Mouse (Mus musculus): Measurements from ENCODE around the gene Pdzph1. TPM values are rescaled to one million over a fixed set of nuclear protein-coding genes. Genes with fewer than 3 reads are reported as not detected.

Pdzph1 gene
- 0.19 TPM in 1 of 2 replicates, not detected in the other for polyA plus RNA-seq (2016; fragmentation: Nextera tagmentation; extraction: Ambion mirVana)

DNA sequence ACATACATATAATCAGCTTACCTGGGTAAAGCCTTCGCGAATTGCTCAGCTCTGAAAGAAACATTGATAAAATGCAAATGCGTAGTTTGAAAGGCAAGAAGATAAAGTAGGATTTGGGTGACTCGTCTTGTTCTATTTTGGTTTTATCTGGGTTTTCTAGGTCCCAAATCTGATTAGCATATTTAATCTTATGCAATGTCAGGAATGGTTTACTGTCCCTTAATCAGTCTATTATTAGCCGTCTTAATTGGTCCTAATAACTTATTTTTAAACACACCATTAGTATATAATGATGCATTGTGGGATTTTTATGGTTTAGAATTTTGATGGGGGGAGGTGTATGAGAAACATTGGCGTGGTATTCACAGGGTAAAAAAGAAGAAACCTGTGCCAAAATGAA is at the start of gene Pdzph1:
Gene Pdzph1 (minus strand): TSS at position 101 of the 400 bp plus-strand sequence.
- Histone ChIP-seq H3K27ac (no peak within 1 kb of the TSS), H3K27me3 (ENCODE audit: insufficient read depth, poor library complexity, severe bottlenecking) (no peaks in the 10 kb centered on the region), H3K9me3 (no peaks in the 10 kb centered on the region), H3K36me3 (no peaks in the 10 kb centered on the region), H3K4me1 (no peaks in the 10 kb centered on the region), H3K4me3 (no peak within 1 kb of the TSS)
- 78% methylated on average over 6 of the region's 6 CpGs for WGBS
- DNase-seq (ENCODE audit: low spot score) = no peak

DNA sequence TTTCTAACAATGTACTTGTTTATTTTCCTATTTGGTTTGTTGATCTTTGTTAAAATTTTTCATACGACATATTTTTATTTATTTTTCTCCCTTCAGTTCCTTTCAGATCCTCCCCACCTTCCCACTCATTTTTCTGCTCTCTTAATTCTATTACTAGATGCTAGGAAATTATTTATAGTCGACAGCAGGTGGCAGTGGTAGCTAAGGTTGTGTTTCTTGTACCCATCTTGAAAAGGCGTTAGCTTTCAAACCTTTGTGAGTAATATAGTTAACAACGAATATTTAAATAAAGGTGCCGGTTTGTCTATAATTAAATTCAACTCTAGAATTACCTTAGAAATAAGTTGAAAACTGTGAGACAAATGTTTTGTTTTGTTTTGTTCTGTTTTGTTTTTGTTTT is 48.6 kb upstream of the Pdzph1 start:
- H3K36me3 ChIP-seq = no peaks in the 10 kb centered on the region
- 54% methylated on average over 5 of the region's 5 CpGs for WGBS
- DNase-seq (ENCODE audit: low spot score) = no peak
- no peak overlapping the region for H3K4me3 ChIP-seq
- H3K27me3 ChIP-seq (ENCODE audit: insufficient read depth, poor library complexity, severe bottlenecking) = no peaks in the 10 kb centered on the region
- H3K4me1 ChIP-seq = no peaks in the 10 kb centered on the region
- no peaks in the 10 kb centered on the region for H3K9me3 ChIP-seq
- H3K27ac ChIP-seq = no peak overlapping the region

DNA sequence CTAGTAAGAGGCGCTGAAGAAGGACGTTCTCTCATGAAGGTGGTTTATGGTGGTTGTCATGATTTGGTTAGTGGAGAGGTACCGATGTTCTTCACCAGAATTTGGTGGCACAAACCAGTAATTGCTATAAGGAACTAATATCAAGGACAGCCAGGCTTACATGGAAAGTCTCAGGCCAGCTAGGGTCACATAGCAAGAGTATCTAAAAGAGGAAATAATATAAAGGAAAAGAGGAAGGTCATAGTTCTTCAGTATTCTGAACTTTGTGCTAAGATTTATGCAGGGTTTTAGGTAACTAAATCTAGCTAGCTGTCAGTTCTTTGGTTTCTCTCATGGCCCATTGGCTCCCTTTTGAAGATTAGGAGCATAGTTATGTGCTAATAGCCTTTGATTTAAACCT is 42.3 kb upstream of the Pdzph1 start:
- Histone ChIP-seq H3K27ac (no peak overlapping the region), H3K4me1 (no peaks in the 10 kb centered on the region), H3K4me3 (no peak overlapping the region), H3K36me3 (no peaks in the 10 kb centered on the region), H3K9me3 (no peaks in the 10 kb centered on the region), H3K27me3 (ENCODE audit: insufficient read depth, poor library complexity, severe bottlenecking) (no peaks in the 10 kb centered on the region)
- 87% methylated on average over 3 of the region's 3 CpGs for WGBS
- no peak for DNase-seq (ENCODE audit: low spot score)

DNA sequence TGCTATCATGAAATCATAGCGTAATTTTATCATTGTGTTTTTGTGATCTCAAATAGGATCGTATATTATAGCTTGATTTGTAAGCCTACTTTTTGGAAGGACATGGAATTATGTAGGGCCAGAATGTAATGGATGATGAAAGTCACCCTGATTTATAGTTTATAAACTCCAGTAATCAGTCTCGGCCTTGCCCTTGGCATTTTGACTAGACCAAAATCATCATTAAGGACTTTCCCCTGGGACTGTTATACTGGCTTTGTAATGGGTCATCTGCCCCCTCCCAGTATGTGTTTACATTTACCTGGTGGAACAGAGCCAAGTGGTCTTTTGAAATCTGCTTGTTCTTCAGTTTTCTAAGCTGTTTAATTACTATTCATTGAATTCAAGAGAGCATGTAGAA is 35.2 kb upstream of the Pdzph1 start:
- DNase-seq (ENCODE audit: low spot score) = no peak
- Histone ChIP-seq H3K36me3 (no peaks in the 10 kb centered on the region), H3K9me3 (no peaks in the 10 kb centered on the region), H3K4me1 (peaks cover 3% of the 10 kb centered on the region; the same call in 1 of the 2 replicates), H3K27ac (no peak overlapping the region), H3K4me3 (no peak overlapping the region), H3K27me3 (ENCODE audit: insufficient read depth, poor library complexity, severe bottlenecking) (no peaks in the 10 kb centered on the region)
- WGBS = 82% methylated on average over 3 of the region's 3 CpGs

DNA sequence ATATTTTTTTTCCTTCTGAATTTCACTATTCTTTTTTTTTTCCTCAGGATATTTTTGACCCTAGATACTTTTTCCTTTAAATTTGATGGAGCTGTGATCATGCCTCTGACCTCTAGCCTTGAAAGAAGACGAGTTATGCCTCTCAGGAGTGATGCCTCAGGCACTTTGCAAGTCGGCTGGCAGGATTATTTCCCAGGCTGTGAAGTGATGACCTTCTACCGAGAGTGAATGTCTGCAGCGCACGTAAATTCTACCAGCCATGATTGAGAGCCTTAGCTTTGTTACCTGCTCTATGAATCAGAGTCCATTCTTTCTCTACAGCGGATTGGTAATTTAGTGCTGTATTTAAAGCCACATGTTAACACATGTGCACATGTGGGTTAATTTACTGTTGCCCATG is 33.3 kb upstream of the Pdzph1 start:
- Histone ChIP-seq H3K9me3 (no peaks in the 10 kb centered on the region), H3K36me3 (no peaks in the 10 kb centered on the region), H3K4me3 (no peak overlapping the region), H3K27me3 (ENCODE audit: insufficient read depth, poor library complexity, severe bottlenecking) (no peaks in the 10 kb centered on the region), H3K27ac (no peak overlapping the region), H3K4me1 (peaks cover 3% of the 10 kb centered on the region; the same call in 1 of the 2 replicates)
- WGBS = 64% methylated on average over 6 of the region's 6 CpGs
- DNase-seq (ENCODE audit: low spot score) = no peak

DNA sequence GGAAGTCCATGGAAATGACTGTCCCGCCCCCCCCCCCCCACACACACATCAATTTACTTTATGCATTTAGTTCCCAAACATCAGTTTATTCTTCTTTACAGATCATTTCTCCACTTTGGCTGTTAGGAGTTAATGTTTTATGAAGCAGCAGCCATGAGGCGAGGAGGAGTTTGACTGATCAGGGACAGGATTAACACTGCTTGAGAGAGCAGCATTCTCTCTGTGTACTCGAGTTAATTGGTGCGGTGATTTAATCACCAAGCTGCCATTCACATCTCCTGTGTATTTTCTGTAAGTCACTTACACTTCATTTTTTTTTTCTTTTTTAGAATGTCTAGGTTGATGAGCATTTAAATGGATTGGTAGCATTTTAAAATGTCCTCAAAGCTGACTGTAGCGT is 32.8 kb upstream of the Pdzph1 start:
- Histone ChIP-seq H3K27me3 (ENCODE audit: insufficient read depth, poor library complexity, severe bottlenecking) (no peaks in the 10 kb centered on the region), H3K36me3 (no peaks in the 10 kb centered on the region), H3K9me3 (no peaks in the 10 kb centered on the region), H3K27ac (no peak overlapping the region), H3K4me3 (no peak overlapping the region), H3K4me1 (peaks cover 3% of the 10 kb centered on the region; the same call in 1 of the 2 replicates)
- DNase-seq (ENCODE audit: low spot score) = no peak
- WGBS = 68% methylated on average over 4 of the region's 5 CpGs

DNA sequence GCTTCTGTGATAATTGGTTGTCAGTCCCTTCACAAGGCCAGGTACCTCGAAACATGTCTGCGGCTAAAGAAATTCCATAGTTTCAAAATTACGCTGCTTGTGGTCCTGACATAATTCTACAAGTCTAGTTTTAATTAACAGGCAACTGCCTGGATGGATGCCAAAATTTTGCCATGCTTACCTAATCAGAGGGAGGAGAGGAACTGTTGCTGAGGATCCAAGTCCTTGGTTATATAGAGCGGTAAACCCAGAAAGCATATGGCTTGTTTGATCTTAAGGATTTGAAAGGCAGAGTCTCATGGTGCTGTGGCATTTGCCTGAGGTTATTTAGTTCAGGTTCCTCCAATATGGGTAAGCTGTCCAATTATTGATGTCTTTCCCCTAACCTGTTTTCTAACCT is 27.5 kb upstream of the Pdzph1 start:
- peaks cover 3% of the 10 kb centered on the region; the same call in 1 of the 2 replicates for H3K4me1 ChIP-seq
- 88% methylated on average over 4 of the region's 4 CpGs for WGBS
- no peak overlapping the region for H3K27ac ChIP-seq
- DNase-seq (ENCODE audit: low spot score) = no peak
- no peaks in the 10 kb centered on the region for H3K27me3 ChIP-seq (ENCODE audit: insufficient read depth, poor library complexity, severe bottlenecking)
- no peaks in the 10 kb centered on the region for H3K9me3 ChIP-seq
- H3K4me3 ChIP-seq = no peak overlapping the region
- H3K36me3 ChIP-seq = no peaks in the 10 kb centered on the region

DNA sequence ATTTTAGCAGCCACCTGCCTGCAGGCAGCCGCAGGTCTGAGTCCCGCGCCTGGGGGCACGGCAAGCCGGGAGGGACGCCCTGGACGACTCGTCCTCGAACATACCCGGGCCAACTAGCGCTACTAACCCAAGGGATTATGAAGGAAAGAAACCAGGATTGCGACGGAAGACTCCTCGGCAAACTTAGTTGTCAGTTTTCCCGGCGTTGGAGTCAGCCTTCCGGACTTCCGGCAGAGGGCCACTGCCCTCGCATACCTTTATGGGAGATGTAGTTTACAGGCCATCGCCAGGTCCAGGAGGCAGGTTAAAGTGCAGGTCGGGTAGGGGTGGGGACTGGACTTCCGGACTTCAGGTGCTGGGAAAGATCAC is 21.9 kb upstream of the Pdzph1 start, which contains the start of gene Nudt12:
Gene Nudt12 (minus strand): TSS at position 282 of the 369 bp plus-strand sequence.
- peak within 1 kb of the TSS; percentile 94 for H3K27ac ChIP-seq
- H3K36me3 ChIP-seq = no peaks in the 10 kb centered on the region
- H3K4me1 ChIP-seq = no peaks in the 10 kb centered on the region; the same call in 1 of the 2 replicates
- no peaks in the 10 kb centered on the region for H3K9me3 ChIP-seq
- no peaks in the 10 kb centered on the region for H3K27me3 ChIP-seq (ENCODE audit: insufficient read depth, poor library complexity, severe bottlenecking)
- under 1% methylated on average over 22 of the region's 22 CpGs for WGBS
- peak within 1 kb of the TSS; percentile 83 for H3K4me3 ChIP-seq
- peak; percentile 85 for DNase-seq (ENCODE audit: low spot score)

DNA sequence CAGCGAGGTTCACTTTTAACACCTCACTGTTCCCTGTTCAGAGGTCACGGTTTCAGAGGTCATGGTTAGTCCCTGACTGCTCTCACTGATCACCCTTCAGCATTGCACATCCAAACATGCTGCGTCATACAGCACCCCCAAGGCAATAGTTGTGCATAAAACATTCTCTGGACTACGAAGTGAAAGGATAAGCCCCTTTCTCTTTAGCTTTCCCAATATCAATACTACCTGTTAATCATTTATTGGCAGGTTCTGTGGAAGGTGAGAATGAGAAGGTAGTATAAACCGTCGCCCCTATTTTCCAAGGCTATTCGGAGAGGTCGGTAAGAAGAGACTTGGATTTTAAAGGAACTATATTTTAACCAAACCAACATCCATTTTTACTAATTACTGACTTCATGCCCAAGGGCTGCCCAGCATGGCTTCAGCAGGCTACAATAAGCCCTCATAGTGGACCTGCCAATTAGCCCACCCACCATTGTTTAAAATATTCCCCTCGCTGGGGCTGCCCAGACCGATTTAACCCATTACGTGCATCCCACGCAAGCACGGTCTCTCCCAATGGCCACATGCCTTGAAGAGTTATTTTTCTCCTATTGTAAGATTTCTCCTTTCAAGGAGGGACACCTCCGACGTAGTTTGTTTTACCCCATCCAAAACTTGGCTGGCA is 21.4 kb upstream of the Pdzph1 start:
- H3K36me3 ChIP-seq = no peaks in the 10 kb centered on the region
- 14% methylated on average over 15 of the region's 15 CpGs for whole genome bisulfite sequencing
- DNase-seq (ENCODE audit: low spot score) = no peak
- H3K27me3 ChIP-seq (ENCODE audit: insufficient read depth, poor library complexity, severe bottlenecking) = no peaks in the 10 kb centered on the region
- H3K9me3 ChIP-seq = no peaks in the 10 kb centered on the region
- no peaks in the 10 kb centered on the region; the same call in 1 of the 2 replicates for H3K4me1 ChIP-seq
- H3K4me3 ChIP-seq = peak overlapping the region; percentile 83
- H3K27ac ChIP-seq = peak overlapping the region; percentile 94

DNA sequence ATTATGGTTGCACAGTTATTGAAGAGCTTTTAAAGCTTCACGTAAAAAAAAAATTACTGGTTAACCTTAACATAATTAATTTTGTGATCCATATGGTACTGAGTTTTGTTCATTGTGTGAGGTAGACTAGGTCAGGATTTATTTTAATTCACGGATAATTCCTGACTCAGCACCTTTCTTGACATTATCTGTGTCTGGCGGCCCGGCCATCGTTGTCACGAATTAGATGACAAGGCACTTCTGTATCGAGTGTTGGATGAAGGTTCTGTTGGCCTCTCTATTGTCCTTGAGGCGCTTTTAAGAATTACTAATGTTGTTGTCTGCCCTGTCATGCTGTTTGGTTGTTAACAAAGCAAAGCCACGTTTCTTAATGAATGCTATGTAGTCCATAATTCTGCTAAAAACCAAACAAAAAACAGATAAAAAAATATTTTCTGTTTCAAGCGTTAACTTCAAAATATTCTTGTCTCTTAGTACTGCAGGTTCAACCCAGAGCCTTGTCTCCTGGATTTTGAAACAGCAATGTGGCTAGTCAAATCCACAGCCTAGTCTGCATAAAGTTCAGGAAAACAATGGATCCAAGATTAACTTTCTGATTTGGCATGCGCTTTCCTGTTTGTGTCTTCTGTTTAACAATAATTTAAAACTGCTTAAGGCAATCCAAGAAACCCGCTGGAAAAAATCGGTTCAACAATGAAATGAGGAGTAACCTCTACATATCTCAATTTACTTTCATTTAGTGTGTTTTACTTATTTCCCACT is 20.6 kb upstream of the Pdzph1 start:
- WGBS = 82% methylated on average over 13 of the region's 13 CpGs

DNA sequence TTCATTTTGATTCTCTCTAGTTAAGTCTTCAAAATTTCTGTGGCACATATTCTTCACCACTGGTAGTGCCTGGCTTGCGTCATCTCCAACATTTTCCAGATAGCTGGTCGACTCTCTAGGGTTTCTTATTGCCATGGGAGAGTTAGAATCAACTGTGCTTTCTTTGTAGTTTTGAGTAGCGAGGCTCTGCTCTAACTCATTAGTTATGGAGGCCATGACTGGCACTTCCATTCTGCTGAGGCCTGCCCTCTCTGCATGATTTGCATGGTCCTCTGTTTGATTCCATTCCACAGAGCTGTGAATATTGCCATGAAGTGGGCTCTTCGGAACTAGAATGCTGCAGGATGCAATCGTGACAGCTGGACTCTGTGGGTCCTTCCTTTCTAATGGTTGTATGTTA is 17.9 kb downstream of the Pdzph1 start:
- Histone ChIP-seq H3K27me3 (ENCODE audit: insufficient read depth, poor library complexity, severe bottlenecking) (no peaks in the 10 kb centered on the region), H3K9me3 (no peaks in the 10 kb centered on the region), H3K4me1 (no peaks in the 10 kb centered on the region), H3K36me3 (no peaks in the 10 kb centered on the region), H3K27ac (no peak overlapping the region), H3K4me3 (no peak overlapping the region)
- WGBS = 63% methylated on average over 5 of the region's 5 CpGs
- DNase-seq (ENCODE audit: low spot score) = no peak

More for the DNA sequence above, 20.6 kb upstream of the Pdzph1 start:
- no peaks in the 10 kb centered on the region; the same call in 1 of the 2 replicates for H3K4me1 ChIP-seq
- no peak overlapping the region for H3K27ac ChIP-seq
- no peaks in the 10 kb centered on the region for H3K36me3 ChIP-seq
- H3K9me3 ChIP-seq = no peaks in the 10 kb centered on the region
- H3K4me3 ChIP-seq = no peak overlapping the region
- no peaks in the 10 kb centered on the region for H3K27me3 ChIP-seq (ENCODE audit: insufficient read depth, poor library complexity, severe bottlenecking)
- no peak for DNase-seq (ENCODE audit: low spot score)

DNA sequence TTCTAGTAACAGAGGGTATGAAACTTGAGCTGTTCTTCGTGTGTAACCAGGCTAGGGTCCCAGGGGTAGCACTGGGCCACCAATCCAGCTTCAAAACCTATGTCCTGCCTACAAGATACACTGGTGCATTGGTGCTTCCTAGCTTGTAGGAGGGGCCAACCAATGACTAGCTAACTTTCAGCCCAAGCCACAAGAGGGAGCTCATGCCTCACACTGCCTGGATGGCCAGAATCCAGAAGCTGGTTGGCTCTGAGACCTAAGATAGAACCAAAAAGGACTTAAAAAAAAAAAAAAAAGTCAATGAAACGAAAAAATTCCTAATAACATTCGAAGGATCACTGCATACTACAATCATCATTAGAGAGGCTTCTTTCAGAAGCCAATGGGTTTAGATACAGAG is 31.3 kb downstream of the Pdzph1 start:
- Histone ChIP-seq H3K4me3 (no peak overlapping the region), H3K27me3 (ENCODE audit: insufficient read depth, poor library complexity, severe bottlenecking) (no peaks in the 10 kb centered on the region), H3K36me3 (no peaks in the 10 kb centered on the region), H3K9me3 (no peaks in the 10 kb centered on the region), H3K4me1 (no peaks in the 10 kb centered on the region), H3K27ac (no peak overlapping the region)
- 28% methylated on average over 3 of the region's 3 CpGs for WGBS
- DNase-seq (ENCODE audit: low spot score) = no peak

DNA sequence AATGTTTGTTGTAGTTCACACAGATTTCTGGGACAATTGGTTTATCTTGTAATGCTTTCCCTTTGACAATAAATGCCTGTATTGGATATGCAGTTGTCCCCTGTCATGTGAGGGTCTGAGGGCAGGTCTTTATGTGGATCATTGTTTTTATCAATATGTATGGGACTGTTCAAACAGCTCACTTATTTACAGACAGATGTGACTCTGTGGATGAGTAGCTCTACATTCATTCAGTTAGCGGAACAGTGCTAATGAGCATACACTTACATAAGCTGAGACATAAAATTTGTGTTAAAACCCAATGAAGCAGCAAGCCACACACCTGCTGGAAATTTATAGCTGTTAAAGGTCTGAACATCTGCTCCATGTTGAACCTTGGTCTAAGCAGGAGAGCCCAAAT is 34.1 kb downstream of the Pdzph1 start:
- Histone ChIP-seq H3K9me3 (no peaks in the 10 kb centered on the region), H3K4me3 (no peak overlapping the region), H3K4me1 (no peaks in the 10 kb centered on the region), H3K36me3 (no peaks in the 10 kb centered on the region), H3K27ac (no peak overlapping the region), H3K27me3 (ENCODE audit: insufficient read depth, poor library complexity, severe bottlenecking) (no peaks in the 10 kb centered on the region)
- 87% methylated on average over 1 of the region's 1 CpGs for WGBS
- no peak for DNase-seq (ENCODE audit: low spot score)
